ENCODE assay signal across 9 mouse cellular contexts in the genomic region with DNA sequence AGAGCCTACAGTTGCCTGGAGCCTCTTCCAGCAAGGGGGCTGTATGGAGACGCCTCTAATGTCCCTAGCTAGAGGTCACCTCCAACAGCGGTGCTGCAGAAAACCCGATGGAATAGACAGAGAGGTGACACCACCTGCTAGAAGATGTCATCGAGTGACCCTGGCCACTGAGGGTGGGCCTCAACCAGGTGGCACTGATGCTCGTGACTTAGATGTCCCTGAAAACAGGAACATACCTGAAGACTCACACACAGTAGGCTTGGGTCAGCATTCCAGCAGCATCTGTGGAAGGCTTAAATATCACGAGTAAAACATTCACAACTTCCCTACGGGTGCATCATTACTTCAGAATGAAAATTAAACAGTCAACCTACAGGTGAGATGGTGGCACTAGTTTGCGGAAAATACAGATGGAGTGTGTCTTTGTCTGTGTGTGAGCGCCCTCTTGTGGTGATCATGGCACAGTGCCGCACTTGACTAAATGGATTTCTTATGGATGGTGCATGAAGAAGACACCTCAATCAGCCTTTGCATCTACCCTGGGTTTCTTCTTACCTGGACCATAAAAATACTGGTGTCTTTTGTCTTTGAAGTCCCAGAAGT.
A peak's percentile ranks its signal among the peaks of the same experiment; 100 is the strongest.
DNase-seq lines count a peak whose midpoint lies in the region; ATAC-seq and TF ChIP-seq lines count a peak whose summit lies in the region.
"Had no signal": no experiment of that assay in that cellular context is flagged by ENCODE, and none has a peak within 500 bp of the region (broad histone marks: within the 10 kb centered on the region; RNA-seq: fewer than 3 reads in every experiment).

No protein-coding gene starts in this region.

- H3K4me2 ChIP-seq in embryonic facial prominence, embryonic 12.5 days (replicated peaks) = no peak overlapping the region
- H3K4me2 ChIP-seq: heart, embryonic 15.5 days had no signal

- H3K9me3 ChIP-seq in E14TG2a.4 (ENCODE audit: low read length) = no peaks in the 10 kb centered on the region
- no peaks in the 10 kb centered on the region for H3K9me3 ChIP-seq in embryonic facial prominence, embryonic 12.5 days
- H3K9me3 ChIP-seq: heart, embryonic 15.5 days had no signal

- H3K9ac ChIP-seq in embryonic facial prominence, embryonic 12.5 days = no peak overlapping the region
- H3K9ac ChIP-seq: heart, embryonic 15.5 days had no signal

- WGBS in embryonic facial prominence, embryonic 12.5 days = 34% methylated on average over 10 of the region's 10 CpGs
- 35% methylated on average over 10 of the region's 10 CpGs for WGBS in thymus, adult 2 months

- TF ChIP-seq POLR2A in thymus, adult 2 months (IDR thresholded peaks at IDR 0.05; ENCODE audit: control insufficient read depth, extremely low read depth, insufficient read depth, low read length, poor library complexity) = no peak

- peak; percentile 72 for TF ChIP-seq CTCF in E14TG2a.4 (conservative IDR thresholded peaks at IDR 0.05; ENCODE audit: low read length)
- TF ChIP-seq CTCF in thymus, adult 2 months (IDR thresholded peaks at IDR 0.05; ENCODE audit: borderline replicate concordance, control insufficient read depth, extremely low read depth, insufficient read depth, low read length, poor library complexity) = no peak

- peak; percentile 26; the same call in 1 of the 2 replicates for ATAC-seq in embryonic facial prominence, embryonic 12.5 days (ENCODE audit: insufficient number of reproducible peaks, insufficient read depth, low FRiP score, low TSS enrichment)

- H3K27ac ChIP-seq in embryonic facial prominence, embryonic 12.5 days = no peak overlapping the region
- H3K27ac ChIP-seq in thymus, adult 2 months (ENCODE audit: control insufficient read depth, insufficient read depth, low read length) = no peak overlapping the region
- H3K27ac ChIP-seq: heart, embryonic 15.5 days had no signal

- H3K27me3 ChIP-seq in E14TG2a.4 (ENCODE audit: insufficient read depth, low read length) = peaks cover 13% of the 10 kb centered on the region
- H3K27me3 ChIP-seq in embryonic facial prominence, embryonic 12.5 days = peaks cover 11% of the 10 kb centered on the region; the same call in 1 of the 2 replicates
- H3K27me3 ChIP-seq in thymus, adult 2 months (ENCODE audit: control insufficient read depth, insufficient read depth, low read length) = no peaks in the 10 kb centered on the region

- peaks cover 19% of the 10 kb centered on the region for H3K4me1 ChIP-seq in E14TG2a.4 (replicated peaks; ENCODE audit: low read depth, low read length)
- H3K4me1 ChIP-seq in embryonic facial prominence, embryonic 12.5 days = no peaks in the 10 kb centered on the region
- H3K4me1 ChIP-seq in thymus, adult 2 months (replicated peaks; ENCODE audit: control insufficient read depth, insufficient read depth, low read length) = no peaks in the 10 kb centered on the region
- H3K4me1 ChIP-seq: heart, embryonic 15.5 days had no signal

- H3K4me3 ChIP-seq in E14TG2a.4 (replicated peaks; ENCODE audit: low read length) = no peak overlapping the region
- H3K4me3 ChIP-seq in embryonic facial prominence, embryonic 12.5 days = no peak overlapping the region
- no peak overlapping the region for H3K4me3 ChIP-seq in thymus, adult 2 months (ENCODE audit: control insufficient read depth, insufficient read depth, low read length)
- H3K4me3 ChIP-seq: heart, embryonic 15.5 days had no signal

- DNase-seq in adrenal gland, postnatal 25 days = peak; percentile 58
- peak; percentile 67 to 74 for DNase-seq in heart, postnatal 36 days
- peak; percentile 77 to 81 for DNase-seq in kidney, postnatal 4 days
- DNase-seq in lung, adult 18-20 months = peak; percentile 58 to 67
- peak; percentile 65 for DNase-seq in ovary, postnatal 14 days (ENCODE audit: low spot score)
- DNase-seq in thymus, adult 2 months = peak; percentile 69

- intact Hi-C loops in heart, postnatal 36 days (cut with DNase I) = loop anchor here (1.0 to 5.0 kb wide), 5 partner anchors 87 to 707 kb away; a partner anchor contains a TSS

- no peaks in the 10 kb centered on the region for H3K36me3 ChIP-seq in E14TG2a.4 (ENCODE audit: insufficient read depth, low read length)
- no peaks in the 10 kb centered on the region for H3K36me3 ChIP-seq in embryonic facial prominence, embryonic 12.5 days
- H3K36me3 ChIP-seq in thymus, adult 2 months (ENCODE audit: control insufficient read depth, insufficient read depth, low read length) = no peaks in the 10 kb centered on the region
- H3K36me3 ChIP-seq: heart, embryonic 15.5 days had no signal
